Mouse (Mus musculus) midbrain, postnatal 0 days (tissue): ENCODE measurements around the gene Gm21679. TPM values are rescaled to one million over a fixed set of nuclear protein-coding genes. Genes with fewer than 3 reads are reported as not detected.
"Not testable (repeated sequence)": the region's sequence is repeated elsewhere in the genome, so short reads cannot be mapped to it uniquely, and the experiment has no call there.

Source experiments
- ATAC-seq: fragments of 200-750 bp; cut with Nextera tagmentation; 2 replicates; pipeline ENCODE4 v1.8.0; 2017; ENCODE audit warnings: moderate number of reproducible peaks, mild to moderate bottlenecking, moderate TSS enrichment, moderate library complexity; ENCODE audit not compliant: low FRiP score
- DNase-seq: peaks from one replicate; pipeline ENCODE4 v3.0.0-alpha.2; 2015; ENCODE audit warnings: low spot score
- H3K27ac ChIP-seq: fragments of 300-500 bp; sonication (generic); 2 replicates; pipeline ENCODE4 v1.5.1; 2014; ENCODE audit warnings: low read depth, mild to moderate bottlenecking, low read length, mixed read lengths
- H3K27me3 ChIP-seq: fragments of 300-500 bp; sonication (generic); 2 replicates; pipeline ENCODE4 v1.6.1; 2014; ENCODE audit warnings: low read length, control low read depth, mixed read lengths; ENCODE audit not compliant: insufficient read depth
- H3K36me3 ChIP-seq: fragments of 300-500 bp; sonication (generic); 2 replicates; pipeline ENCODE4 v1.6.1; 2014; ENCODE audit warnings: low read length, control low read depth, mixed read lengths; ENCODE audit not compliant: insufficient read depth
- H3K4me1 ChIP-seq: fragments of 300-500 bp; sonication (generic); 2 replicates; pipeline ENCODE4 v1.6.1; 2014; ENCODE audit warnings: mild to moderate bottlenecking, control low read depth, antibody characterized with exemption, low read length, mixed read lengths; ENCODE audit not compliant: insufficient read depth
- H3K4me2 ChIP-seq: fragments of 300-500 bp; sonication (generic); 2 replicates; pipeline ENCODE4 v1.6.1; 2014; ENCODE audit warnings: low read depth, mild to moderate bottlenecking, low read length, mixed read lengths; ENCODE audit not compliant: poor library complexity, severe bottlenecking
- H3K4me3 ChIP-seq: fragments of 300-500 bp; sonication (generic); 2 replicates; pipeline ENCODE4 v1.5.1; 2014; ENCODE audit warnings: low read depth, mild to moderate bottlenecking, low read length, moderate library complexity
- H3K9ac ChIP-seq: fragments of 300-500 bp; sonication (generic); replicated peaks from 2 replicates; pipeline ENCODE4 v1.6.1; 2014; ENCODE audit warnings: mild to moderate bottlenecking, low read length, moderate library complexity, mixed read lengths; ENCODE audit not compliant: poor library complexity, severe bottlenecking
- H3K9me3 ChIP-seq: fragments of 300-500 bp; sonication (generic); 2 replicates; pipeline ENCODE4 v1.6.1; 2016; ENCODE audit warnings: low read length, control low read depth
- WGBS: fragments of 180-500 bp; shearing (Covaris S2); extraction: QIAGEN DNeasy Blood & Tissue Kit; methylation state at CpG from one replicate; pipeline ENCODE4 v1.1.7; 2014; 5-methylcytosine and 5-hydroxymethylcytosine counted together
- polyA plus RNA-seq: library from polyadenylated mRNA; unstranded; fragments of >200 nt; fragmentation: Nextera tagmentation; extraction: Ambion mirVana; gene quantifications from 2 replicates; pipeline ENCODE4 v1.2.1, GENCODE M21; 2015
- total RNA-seq: library from RNA; depleted of rRNA; stranded (reverse); fragments of >200 nt; gene quantifications from 2 replicates; pipeline ENCODE4 v1.2.3, GENCODE M21; 2014; rRNA removed

Gene Gm21679
- not detected in 2 replicates for total RNA-seq
- polyA plus RNA-seq: not detected in 2 replicates

GRCm38 (mm10) chrY:29683270-29683669, at the start of gene Gm21679:
Gm21679 (minus strand) TSS chrY:29683370.
- not testable (repeated sequence) for H3K4me3 ChIP-seq, H3K36me3 ChIP-seq, ATAC-seq, H3K9me3 ChIP-seq, DNase-seq, H3K27me3 ChIP-seq, H3K4me1 ChIP-seq, H3K4me2 ChIP-seq, H3K27ac ChIP-seq, H3K9ac ChIP-seq
- WGBS: no CpG with 5 or more reads among the region's 3 CpGs
